Mouse (Mus musculus) adipocyte (in vitro differentiated cells): ENCODE data around the gene Btbd9.

Experiments used
- DNase-seq: peaks from one replicate; pipeline ENCODE4 v3.0.0-alpha.2; 2016; ENCODE audit warnings: low spot score

The Btbd9 gene

GRCm38 (mm10) chr17:30177435-30177834 lies 398.9 kb downstream of the Btbd9 start:
- peak; percentile 36 for DNase-seq
